Mouse (Mus musculus): Measurements from ENCODE around the gene Sorcs1.

DNA sequence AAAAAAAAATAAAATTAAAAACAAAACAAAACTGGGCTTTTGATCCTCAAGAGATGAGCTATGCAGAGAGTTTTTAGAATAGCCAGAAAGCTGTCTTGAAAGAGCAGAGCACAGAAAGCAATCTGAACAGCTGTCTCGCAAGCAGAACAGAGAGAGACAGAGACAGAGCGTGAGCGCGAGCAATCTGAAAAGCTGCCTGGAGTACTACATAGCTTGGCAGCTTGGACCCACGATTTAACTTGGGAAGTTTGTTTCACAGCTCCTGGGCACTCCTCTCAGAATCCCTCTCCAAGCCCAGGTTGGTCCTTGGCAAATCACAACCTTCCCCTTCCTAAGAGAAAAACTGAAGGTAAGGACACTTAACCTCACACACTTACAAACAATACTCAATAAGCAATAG is 192.1 kb downstream of the Sorcs1 start:
- TF ChIP-seq POLR2A (IDR thresholded peaks at IDR 0.05; ENCODE audit: low read depth, low read length) (no peak), CTCF (IDR thresholded peaks at IDR 0.05; ENCODE audit: borderline replicate concordance, insufficient read depth, low read length) (no peak)
